Mouse (Mus musculus) liver, embryonic 14.5 days (tissue): ENCODE measurements around the gene Wbp1l. TPM values are rescaled to one million over a fixed set of nuclear protein-coding genes. Genes with fewer than 3 reads are reported as not detected.
A peak's percentile ranks its signal among the peaks of the same experiment; 100 is the strongest.

Source experiments
- ATAC-seq: fragments of 200-750 bp; cut with Nextera tagmentation; 2 replicates; pipeline ENCODE4 v1.8.0; 2017; ENCODE audit warnings: moderate number of reproducible peaks, mild to moderate bottlenecking, moderate library complexity; ENCODE audit not compliant: insufficient read depth
- DNase-seq, 3 experiments: peaks; one replicate each; pipeline ENCODE4 v3.0.0-alpha.2; 2012 to 2013; ENCODE audit warnings: low read depth in 3 of 3, low spot score in 3 of 3
- H3K27ac ChIP-seq: fragments of 300-500 bp; sonication (generic); 2 replicates; pipeline ENCODE4 v1.5.1; 2014; ENCODE audit warnings: moderate library complexity, mild to moderate bottlenecking, control low read depth, inconsistent platforms
- H3K27me3 ChIP-seq: fragments of 300-500 bp; sonication (generic); 2 replicates; pipeline ENCODE4 v1.6.1; 2014; ENCODE audit warnings: mild to moderate bottlenecking, low read length, moderate library complexity; ENCODE audit not compliant: control insufficient read depth, insufficient read depth
- H3K36me3 ChIP-seq: fragments of 300-500 bp; sonication (generic); replicated peaks from 2 replicates; pipeline ENCODE4 v1.6.1; 2014; ENCODE audit warnings: low read depth; ENCODE audit not compliant: control insufficient read depth, insufficient read depth
- H3K4me1 ChIP-seq, 2 experiments: fragments of 200-500 bp in 1 of 2; fragments of 300-500 bp in 1 of 2; sonication (generic) in 1 of 2; replicated peaks; 2 replicates each; pipeline ENCODE4 v1.6.1; 2012 to 2014; ENCODE audit warnings: antibody characterized with exemption in 1 of 2, inconsistent platforms in 1 of 2, low read length in 1 of 2; ENCODE audit not compliant: control insufficient read depth in 2 of 2, insufficient read depth in 2 of 2
- H3K4me2 ChIP-seq: fragments of 300-500 bp; sonication (generic); 2 replicates; pipeline ENCODE4 v1.6.1; 2014; ENCODE audit warnings: low read depth, mild to moderate bottlenecking, control low read depth, moderate library complexity
- H3K4me3 ChIP-seq, 2 experiments: fragments of 200-500 bp in 1 of 2; fragments of 300-500 bp in 1 of 2; sonication (generic) in 1 of 2; 2 replicates each; pipeline ENCODE4 v1.5.1; 2012 to 2014; ENCODE audit warnings: low read depth in 2 of 2, low read length in 2 of 2, mild to moderate bottlenecking in 2 of 2, control low read depth in 1 of 2, inconsistent platforms in 1 of 2, moderate library complexity in 1 of 2; ENCODE audit not compliant: insufficient read depth in 1 of 2
- H3K9ac ChIP-seq: fragments of 300-500 bp; sonication (generic); replicated peaks from 2 replicates; pipeline ENCODE4 v1.6.1; 2014; ENCODE audit warnings: mild to moderate bottlenecking, control low read depth, moderate library complexity
- H3K9me3 ChIP-seq: fragments of 300-500 bp; sonication (generic); 2 replicates; pipeline ENCODE4 v1.6.1; 2016; ENCODE audit warnings: low read length, mixed read lengths; ENCODE audit not compliant: control insufficient read depth
- CTCF ChIP-seq: IDR thresholded peaks from 2 replicates; pipeline ENCODE4 v1.5.1; 2016; ENCODE audit warnings: antibody characterized with exemption, low read depth, control low read depth
- EP300 ChIP-seq: IDR thresholded peaks from 2 replicates; pipeline ENCODE4 v1.6.1; 2016; ENCODE audit warnings: antibody characterized with exemption, low read depth
- WGBS: fragments of 180-500 bp; shearing (Covaris S2); extraction: QIAGEN DNeasy Blood & Tissue Kit; methylation state at CpG from one replicate; pipeline ENCODE4 v1.1.7; 2014; ENCODE audit not compliant: insufficient replicate concordance; 5-methylcytosine and 5-hydroxymethylcytosine counted together
- polyA plus RNA-seq, 2 experiments: library from polyadenylated mRNA; depleted of rRNA in 1 of 2; stranded (reverse) in 1 of 2; unstranded in 1 of 2; fragments of >200 nt; fragmentation: Nextera tagmentation in 1 of 2; extraction: Ambion mirVana in 1 of 2; gene quantifications; 2 replicates each; pipeline versions ENCODE4 v1.2.1 to v1.2.3; 2012 to 2014

Gene Wbp1l
- polyA plus RNA-seq, 2 experiments: 9.8 to 10.6 TPM

DNA sequence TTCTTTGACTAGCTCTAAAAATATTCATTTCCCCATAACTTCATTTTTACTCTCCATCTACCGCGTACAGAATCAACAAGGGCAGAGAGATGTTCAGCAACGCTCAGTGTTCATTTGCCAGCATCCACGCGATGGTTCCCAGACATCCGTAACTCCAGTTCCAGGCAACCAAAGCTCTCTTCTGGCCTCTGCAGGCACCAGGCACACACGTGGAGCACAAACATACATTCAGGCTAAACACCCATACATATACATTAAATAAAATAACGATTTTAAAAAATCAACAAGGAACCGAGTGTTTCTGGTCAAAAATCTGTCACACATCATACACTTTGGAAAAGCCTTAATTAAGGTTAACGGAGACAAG, 27.0 kb upstream of the Wbp1l start:
- H3K9ac ChIP-seq: no peak overlapping the region
- no peaks in the 10 kb centered on the region for H3K9me3 ChIP-seq
- TF ChIP-seq CTCF: no peak
- TF ChIP-seq EP300: no peak
- H3K4me3 ChIP-seq: peak overlapping the region in 1 of 2 experiments; percentile 68; a peak in 2 of 4 replicates
- DNase-seq (no peak), ATAC-seq (no peak)
- H3K27me3 ChIP-seq: no peaks in the 10 kb centered on the region
- H3K4me2 ChIP-seq: peak overlapping the region; percentile 99
- no peak overlapping the region for H3K27ac ChIP-seq
- 52% methylated on average over 10 of the region's 10 CpGs for WGBS
- H3K4me1 ChIP-seq: peaks cover 10 to 11% of the 10 kb centered on the region in 2 experiments
- H3K36me3 ChIP-seq: no peaks in the 10 kb centered on the region

DNA sequence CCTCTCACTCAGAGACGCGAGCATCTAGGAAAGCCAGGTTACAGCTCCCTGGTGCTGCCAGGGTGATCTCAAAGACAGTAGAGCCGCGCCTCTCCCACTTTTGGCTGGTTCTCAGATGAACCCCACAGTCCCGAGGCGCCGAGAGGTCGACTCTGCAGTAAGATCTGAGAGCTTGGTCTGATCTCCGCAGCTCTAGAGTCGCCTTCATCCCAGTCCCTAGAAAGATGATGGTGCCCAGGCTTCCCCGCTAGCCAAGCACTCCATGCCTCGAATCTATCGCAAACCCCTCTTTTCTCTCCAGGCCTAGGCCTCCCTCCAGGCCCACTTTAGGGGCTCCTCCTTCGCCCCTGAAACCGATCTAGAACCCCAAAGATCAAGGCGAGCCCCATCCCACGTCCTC, 26.3 kb upstream of the Wbp1l start:
- Histone ChIP-seq H3K4me1 (peaks cover 10 to 11% of the 10 kb centered on the region in 2 experiments), H3K27me3 (no peaks in the 10 kb centered on the region), H3K9ac (peak overlapping the region; percentile 46), H3K9me3 (no peaks in the 10 kb centered on the region), H3K4me2 (peak overlapping the region; percentile 99), H3K4me3 (peak overlapping the region; percentile 68 to 70), H3K36me3 (no peaks in the 10 kb centered on the region), H3K27ac (peak overlapping the region; percentile 12; the same call in 1 of the 2 replicates)
- TF ChIP-seq CTCF (no peak), EP300 (no peak)
- DNase-seq (no peak), ATAC-seq (peak; percentile 21)
- WGBS: 1% methylated on average over 17 of the region's 17 CpGs

DNA sequence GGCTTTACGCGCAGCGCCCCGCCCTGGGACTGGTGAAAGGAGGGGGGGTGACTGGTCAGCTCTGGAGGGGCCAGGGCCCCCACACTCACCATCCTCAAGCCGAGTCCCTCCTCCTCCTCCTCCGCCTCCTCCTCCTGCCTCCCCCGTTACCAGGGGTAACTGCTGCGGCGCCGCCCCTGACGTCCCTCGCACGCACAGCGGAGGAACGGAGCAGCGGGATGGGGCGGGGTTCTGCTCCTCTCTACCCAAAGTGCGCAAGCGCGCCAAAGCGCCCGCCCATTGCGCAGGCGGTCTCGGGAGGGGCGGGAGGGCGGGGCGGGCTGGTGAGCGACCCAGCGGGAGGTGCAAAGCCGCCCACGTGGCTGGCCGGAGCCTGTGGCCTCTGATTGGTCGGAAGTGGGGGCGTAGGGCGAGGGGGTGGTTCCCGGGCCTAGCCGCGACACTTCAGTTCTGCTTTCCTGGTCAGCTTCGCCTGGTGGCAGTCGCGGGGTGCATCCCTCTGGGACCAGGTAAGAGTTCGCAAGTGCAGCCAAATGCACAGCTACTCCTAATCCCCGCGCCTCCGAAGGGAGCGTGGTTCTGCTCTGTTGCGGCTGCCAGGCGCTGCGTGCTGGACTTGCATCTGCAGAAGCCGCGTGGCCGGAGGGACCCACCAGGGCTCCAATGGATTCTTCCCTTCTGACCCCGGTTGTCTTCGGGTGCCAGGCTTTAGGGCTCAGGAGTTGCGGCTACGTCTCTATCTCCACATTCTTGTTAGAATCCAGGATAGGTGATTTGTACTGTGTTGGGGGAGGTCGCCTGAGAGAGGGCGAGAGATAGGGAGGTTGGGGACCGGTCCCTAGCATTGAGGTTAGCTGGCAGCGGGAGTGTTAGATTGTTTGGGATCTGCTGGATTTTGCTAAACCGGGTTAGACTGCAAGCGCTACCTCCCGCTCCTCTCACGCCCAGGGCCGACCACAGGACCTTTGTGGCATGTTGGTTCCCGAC, 25.6 kb upstream of the Wbp1l start, which contains the start of the genes Arl3 and Sfxn2:
Arl3 (minus strand) TSS at position 248 of the 987 bp plus-strand sequence.
Sfxn2 (plus strand) TSS at position 415 of the 987 bp plus-strand sequence.
- Histone ChIP-seq H3K4me1 (peaks cover 10 to 11% of the 10 kb centered on the region in 2 experiments), H3K9ac (peak within 1 kb of the TSS; percentile 78), H3K36me3 (no peaks in the 10 kb centered on the region), H3K4me2 (peak within 1 kb of the TSS; percentile 99), H3K4me3 (peak within 1 kb of the TSS; percentile 68 to 70), H3K9me3 (no peaks in the 10 kb centered on the region), H3K27ac (peak within 1 kb of the TSS; percentile 68), H3K27me3 (no peaks in the 10 kb centered on the region)
- peak; percentile 92 to 94 (median 93) for DNase-seq
- WGBS: under 1% methylated on average over 64 of the region's 67 CpGs
- TF ChIP-seq CTCF (peak; percentile 63), EP300 (no peak)
- ATAC-seq: peak; percentile 95

- Histone ChIP-seq H3K4me1 (peaks cover 10 to 17% of the 10 kb centered on the region in 2 experiments), H3K9me3 (no peaks in the 10 kb centered on the region), H3K4me2 (peak overlapping the region; percentile 99), H3K9ac (peak overlapping the region; percentile 78), H3K36me3 (no peaks in the 10 kb centered on the region), H3K27ac (peak overlapping the region; percentile 68; the same call in 1 of the 2 replicates), H3K27me3 (no peaks in the 10 kb centered on the region), H3K4me3 (peak overlapping the region; percentile 62 to 68)
- no peak for DNase-seq
- 25% methylated on average over 6 of the region's 6 CpGs for WGBS
- TF ChIP-seq EP300 (no peak), CTCF (no peak)
- ATAC-seq: no peak
Observed at GRCm38 (mm10) chr19:46573990-46574389, 24.9 kb upstream of the Wbp1l start.

DNA sequence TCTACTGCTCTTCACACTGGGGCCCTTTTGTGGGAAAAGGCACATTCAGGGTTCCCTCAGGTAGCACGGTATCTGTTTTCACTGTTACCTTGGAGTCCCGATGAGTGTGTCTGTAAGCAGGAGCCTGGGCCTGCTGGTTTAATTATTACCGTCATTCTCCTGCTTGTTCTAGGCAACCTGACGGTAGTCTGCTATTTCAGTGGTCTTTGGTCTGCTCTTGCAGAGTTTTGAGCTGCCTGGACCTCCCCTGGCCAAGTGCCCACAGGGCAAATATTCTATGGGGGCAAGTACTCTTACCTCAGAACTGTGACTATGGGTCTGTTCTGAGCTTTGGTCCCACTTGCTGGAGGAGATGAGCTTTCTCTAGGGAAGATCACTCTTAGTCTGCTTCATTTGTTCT, 23.7 kb upstream of the Wbp1l start:
- Histone ChIP-seq H3K4me3 (no peak overlapping the region), H3K27ac (0 out of 2 replicates have a peak overlapping the region, but pooled peaks have one; percentile 12), H3K9me3 (no peaks in the 10 kb centered on the region), H3K36me3 (no peaks in the 10 kb centered on the region), H3K4me1 (peaks cover 10 to 17% of the 10 kb centered on the region in 2 experiments), H3K27me3 (no peaks in the 10 kb centered on the region), H3K4me2 (peak overlapping the region; percentile 99), H3K9ac (no peak overlapping the region)
- 44% methylated on average over 4 of the region's 4 CpGs for WGBS
- DNase-seq (no peak), ATAC-seq (no peak)
- no peak for TF ChIP-seq CTCF
- no peak for TF ChIP-seq EP300
